In genomic region chr7:19092381-19093173, GRCm38 (mm10) we compare ENCODE assay signal across 1 mouse cellular context.
TF ChIP-seq lines count a peak whose summit lies in the region.

No protein-coding gene starts in this region.

TF ChIP-seq in CH12.LX, 34 proteins besides CTCF, POLR2A, EP300 and RAD21 (continued from another document):
- TF ChIP-seq SIN3A (IDR thresholded peaks at IDR 0.05; ENCODE audit: low read length) (no peak), JUN (IDR thresholded peaks at IDR 0.05; ENCODE audit: insufficient read depth, low read depth, low read length) (no peak), CHD2 (IDR thresholded peaks at IDR 0.05; ENCODE audit: low read length) (no peak), NELFE (IDR thresholded peaks at IDR 0.05; ENCODE audit: low read depth, low read length) (no peak), USF2 (conservative IDR thresholded peaks at IDR 0.05; ENCODE audit: low read depth, low read length) (no peak), MXI1 (IDR thresholded peaks at IDR 0.05; ENCODE audit: low read depth, low read length) (no peak), E2F4 (IDR thresholded peaks at IDR 0.05; ENCODE audit: insufficient replicate concordance, low read depth, low read length) (no peak), IRF4 (IDR thresholded peaks at IDR 0.05; ENCODE audit: low read depth, low read length) (no peak), TBP (conservative IDR thresholded peaks at IDR 0.05; ENCODE audit: low read depth, low read length) (no peak), HCFC1 (IDR thresholded peaks at IDR 0.05; ENCODE audit: low read depth, low read length) (no peak), KAT2A (IDR thresholded peaks at IDR 0.05; ENCODE audit: insufficient replicate concordance, low read length) (no peak), JUND (conservative IDR thresholded peaks at IDR 0.05; ENCODE audit: low read depth, low read length) (no peak)
